Mouse (Mus musculus) kidney, postnatal 14 days (tissue): ENCODE results near the gene Galnt10.
A peak's percentile ranks its signal among the peaks of the same experiment; 100 is the strongest.

Source experiments
- DNase-seq: peaks from one replicate; pipeline ENCODE4 v3.0.0; 2022; ENCODE audit warnings: mixed read lengths

Gene Galnt10

DNA sequence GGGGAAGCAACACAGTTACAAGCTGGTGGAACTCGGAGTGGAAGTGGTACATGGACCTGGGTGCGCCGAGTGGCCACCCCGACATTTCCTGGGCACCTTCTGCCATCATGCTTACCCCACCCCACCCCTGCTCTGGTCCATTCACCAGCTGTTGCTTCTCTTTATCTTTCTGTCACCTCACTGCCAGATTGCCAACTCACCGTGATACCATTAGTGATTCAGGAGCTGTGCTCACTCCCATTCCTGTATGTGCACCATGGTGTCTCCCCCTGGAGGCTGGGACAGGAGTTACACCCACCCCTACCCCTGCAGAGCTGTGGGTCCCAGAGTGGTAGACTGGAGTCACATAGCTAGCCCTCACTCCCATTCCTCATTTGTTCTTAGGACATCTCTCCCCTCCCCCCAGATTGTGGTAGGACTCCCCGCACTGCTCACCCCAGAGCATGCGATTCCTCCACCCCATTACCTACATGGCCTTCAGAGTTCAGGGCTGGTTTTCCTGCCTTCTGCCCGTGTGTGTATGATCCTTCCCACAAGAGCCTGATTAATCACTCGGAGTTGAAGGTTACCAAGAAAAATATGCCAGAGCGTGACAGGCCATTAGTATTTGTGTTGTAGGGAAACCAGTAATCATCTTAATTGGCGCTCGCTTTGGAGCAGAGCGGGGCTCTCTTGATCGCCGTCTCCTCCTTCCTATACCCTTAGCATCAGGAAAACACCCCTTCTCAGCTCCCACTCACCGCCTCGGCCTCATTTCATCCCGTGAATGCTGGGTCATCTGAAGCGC lies 102.2 kb downstream of the Galnt10 start:
- DNase-seq = peak; percentile 21

DNA sequence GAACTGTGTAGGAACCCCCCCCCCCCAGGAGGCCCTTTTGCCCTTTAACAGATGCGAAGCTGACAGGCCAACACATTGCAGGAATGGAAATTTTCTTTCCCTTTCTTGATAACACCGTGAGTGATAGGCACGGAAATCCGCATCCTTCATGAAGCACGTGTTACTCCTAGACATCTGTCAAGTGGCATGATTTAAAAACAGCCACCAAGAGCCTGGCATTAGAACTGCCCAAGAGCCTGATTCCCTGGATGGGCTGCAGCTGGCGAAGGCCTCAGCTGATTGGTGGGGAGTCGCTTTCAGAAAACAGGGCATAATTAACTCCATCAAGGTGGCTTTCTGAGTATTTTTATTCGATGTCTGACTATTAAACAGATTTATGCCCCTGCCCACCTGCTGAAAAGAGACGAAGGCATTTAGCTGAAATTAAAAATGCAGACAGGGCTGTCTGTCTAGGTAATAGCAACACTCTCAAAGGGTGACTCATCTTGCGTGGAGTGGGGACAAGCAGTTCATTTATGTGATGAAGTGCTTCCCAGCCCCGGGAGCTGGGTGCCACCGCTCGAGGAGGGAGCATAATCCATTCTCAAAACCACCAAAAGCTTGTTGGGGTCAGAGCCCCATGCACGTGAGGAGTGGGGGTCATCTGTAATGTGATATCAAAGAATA lies 108.4 kb downstream of the Galnt10 start:
- no peak for DNase-seq

- no peak for DNase-seq
Observed at GRCm38 (mm10) chr11:57758621-57759020, 113.4 kb downstream of the Galnt10 start.

- DNase-seq = no peak
Observed at GRCm38 (mm10) chr11:57760509-57761058, 115.3 kb downstream of the Galnt10 start.

DNA sequence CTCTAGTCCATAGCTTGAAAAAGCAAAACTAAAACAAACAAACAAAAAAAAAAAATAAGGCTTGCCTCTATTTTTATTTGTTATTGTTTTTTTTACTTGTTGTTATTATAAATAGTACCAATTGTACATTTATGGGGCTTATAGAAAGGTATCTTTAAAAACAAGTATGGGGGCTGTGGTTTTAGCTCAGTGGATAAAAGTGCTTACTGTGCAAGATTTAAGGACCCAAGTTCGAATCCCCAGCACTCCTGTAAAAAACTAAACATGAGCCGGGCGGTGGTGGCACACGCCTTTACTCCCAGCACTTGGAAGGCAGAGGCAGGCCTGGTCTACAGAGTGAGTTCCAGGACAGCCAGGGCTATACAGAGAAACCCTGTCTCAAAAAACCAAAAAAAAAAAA lies 116.1 kb downstream of the Galnt10 start:
- no peak for DNase-seq

- DNase-seq = no peak
Observed at GRCm38 (mm10) chr11:57764124-57764523, 118.9 kb downstream of the Galnt10 start.

- no peak for DNase-seq
Observed at GRCm38 (mm10) chr11:57766617-57767016, 121.4 kb downstream of the Galnt10 start.

GRCm38 (mm10) chr11:57767171-57767570 lies 121.9 kb downstream of the Galnt10 start:
- DNase-seq = peak; percentile 26

GRCm38 (mm10) chr11:57770776-57771175 lies 125.5 kb downstream of the Galnt10 start:
- no peak for DNase-seq

DNA sequence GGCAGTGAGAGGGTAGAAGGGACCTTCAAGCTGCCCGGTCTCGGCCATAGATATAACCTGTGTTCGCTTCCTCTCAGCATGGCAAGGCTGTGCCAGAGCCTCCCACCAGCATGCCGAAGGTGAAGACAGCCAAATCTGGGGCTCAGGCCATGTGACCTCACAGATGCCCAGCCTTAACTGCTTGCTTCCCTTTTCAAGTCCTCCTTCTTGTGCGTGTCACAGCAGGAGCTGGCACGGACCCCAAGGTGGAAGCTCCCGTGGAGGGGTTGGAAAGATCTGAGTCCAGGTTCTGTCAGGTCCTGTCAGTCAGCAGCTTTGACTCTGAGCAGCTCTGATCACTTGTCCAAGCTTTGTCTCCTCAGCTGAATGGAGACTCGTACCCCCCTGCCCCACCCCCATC lies 126.4 kb downstream of the Galnt10 start:
- no peak for DNase-seq

DNA sequence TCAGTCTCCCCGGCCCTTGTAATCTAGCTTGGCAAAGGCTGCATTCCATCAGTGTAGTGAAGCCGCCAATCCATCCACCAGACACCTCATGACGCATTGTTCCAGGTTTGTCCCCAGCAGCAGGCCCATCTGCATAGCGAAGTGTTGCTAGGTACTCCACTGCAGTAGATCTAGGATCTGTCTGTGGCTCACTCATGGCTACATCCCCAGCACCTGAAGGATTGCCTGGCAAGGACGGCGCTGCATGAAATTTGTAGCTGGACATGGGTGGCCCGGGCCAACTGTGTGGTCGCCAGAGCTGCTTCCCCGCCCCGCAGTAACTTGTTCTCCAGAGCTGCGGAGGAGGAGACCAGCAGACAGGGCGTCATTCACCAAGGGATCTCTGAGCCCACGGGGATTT lies 128.2 kb downstream of the Galnt10 start:
- DNase-seq = no peak

DNA sequence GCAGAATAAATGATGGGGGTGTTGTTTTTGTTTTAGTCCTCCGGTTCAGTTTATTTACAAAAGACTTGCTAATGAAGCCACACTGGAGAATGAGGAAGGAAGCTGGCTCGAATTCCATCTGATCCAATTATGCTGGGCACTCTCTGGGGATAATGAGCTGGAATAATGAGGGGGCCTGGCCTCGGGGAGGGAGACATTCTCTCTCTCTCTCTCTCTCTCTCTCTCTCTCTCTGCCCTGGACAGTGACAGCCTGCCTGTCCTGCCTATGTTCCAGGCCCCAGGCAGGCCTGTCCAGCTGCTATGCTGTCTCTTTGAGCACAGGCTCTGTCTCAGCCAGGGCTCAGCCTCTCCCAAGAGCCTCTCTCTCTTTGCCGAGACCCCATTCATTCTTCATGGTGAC lies 128.7 kb downstream of the Galnt10 start:
- no peak for DNase-seq

GRCm38 (mm10) chr11:57775868-57776267 lies 130.6 kb downstream of the Galnt10 start:
- no peak for DNase-seq

GRCm38 (mm10) chr11:57776546-57776945 lies 131.3 kb downstream of the Galnt10 start:
- no peak for DNase-seq

- DNase-seq = peak; percentile 57
Observed at GRCm38 (mm10) chr11:57778349-57778748, 133.1 kb downstream of the Galnt10 start.

DNA sequence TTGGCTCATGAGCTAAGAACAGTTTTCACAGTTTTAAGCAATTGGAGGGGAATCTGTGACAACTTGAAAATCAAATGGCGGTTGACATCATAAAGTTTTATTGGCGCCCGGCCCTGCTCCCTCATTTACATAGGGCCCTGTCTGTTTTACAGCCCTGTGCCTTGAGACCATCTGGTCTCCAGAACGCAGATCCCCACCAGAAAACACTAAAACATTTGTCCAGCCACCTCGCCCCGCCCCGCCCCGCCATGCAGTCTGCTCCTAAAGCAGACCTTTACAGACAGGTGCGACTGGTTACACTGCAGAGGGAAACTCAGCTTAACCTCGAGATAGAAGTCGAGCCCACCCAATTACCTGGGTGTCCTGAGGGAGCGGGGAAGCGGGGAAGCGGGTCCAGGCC lies 134.6 kb downstream of the Galnt10 start:
- DNase-seq = no peak

DNA sequence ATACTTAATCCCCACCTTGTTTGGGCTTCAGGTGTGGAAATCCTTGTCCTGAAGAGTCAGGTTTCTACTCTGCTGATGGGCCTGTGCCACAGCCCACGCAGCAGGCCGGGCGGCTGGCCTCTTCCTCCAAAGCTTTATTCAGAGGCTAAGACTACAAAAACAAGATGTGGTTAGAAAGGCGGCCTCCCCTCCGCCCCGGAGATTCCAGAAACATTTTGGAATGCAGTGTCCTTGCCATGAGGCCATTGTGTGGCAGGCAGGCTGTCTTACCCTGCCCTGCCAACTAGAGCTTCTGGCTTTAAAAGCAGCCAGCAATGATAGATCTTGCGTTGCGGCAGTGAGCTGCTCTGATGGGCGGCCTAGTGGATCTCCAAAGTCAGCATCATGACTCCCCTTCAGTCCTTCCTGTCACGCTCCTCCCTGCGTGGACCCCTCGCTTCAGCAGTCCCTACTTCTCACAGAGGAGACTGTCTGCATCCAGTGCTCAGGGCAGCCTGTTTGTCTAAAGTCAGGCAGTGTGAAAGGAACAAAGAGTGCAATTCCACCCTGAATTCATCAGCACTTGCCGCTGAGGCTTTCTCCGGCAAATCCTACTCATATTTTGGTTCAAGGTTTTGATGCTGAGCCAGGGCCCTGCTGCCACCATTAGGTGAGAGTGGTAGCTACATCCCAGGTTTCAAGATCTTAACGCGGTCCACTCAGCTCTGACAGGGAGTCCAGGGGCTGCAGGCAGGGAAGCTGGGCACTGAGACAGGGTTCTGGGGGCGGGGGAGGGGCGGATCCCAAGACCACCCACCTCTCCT lies 141.6 kb downstream of the Galnt10 start:
- DNase-seq = peak; percentile 44

GRCm38 (mm10) chr11:57787913-57788312 lies 142.7 kb downstream of the Galnt10 start:
- peak; percentile 46 for DNase-seq

DNA sequence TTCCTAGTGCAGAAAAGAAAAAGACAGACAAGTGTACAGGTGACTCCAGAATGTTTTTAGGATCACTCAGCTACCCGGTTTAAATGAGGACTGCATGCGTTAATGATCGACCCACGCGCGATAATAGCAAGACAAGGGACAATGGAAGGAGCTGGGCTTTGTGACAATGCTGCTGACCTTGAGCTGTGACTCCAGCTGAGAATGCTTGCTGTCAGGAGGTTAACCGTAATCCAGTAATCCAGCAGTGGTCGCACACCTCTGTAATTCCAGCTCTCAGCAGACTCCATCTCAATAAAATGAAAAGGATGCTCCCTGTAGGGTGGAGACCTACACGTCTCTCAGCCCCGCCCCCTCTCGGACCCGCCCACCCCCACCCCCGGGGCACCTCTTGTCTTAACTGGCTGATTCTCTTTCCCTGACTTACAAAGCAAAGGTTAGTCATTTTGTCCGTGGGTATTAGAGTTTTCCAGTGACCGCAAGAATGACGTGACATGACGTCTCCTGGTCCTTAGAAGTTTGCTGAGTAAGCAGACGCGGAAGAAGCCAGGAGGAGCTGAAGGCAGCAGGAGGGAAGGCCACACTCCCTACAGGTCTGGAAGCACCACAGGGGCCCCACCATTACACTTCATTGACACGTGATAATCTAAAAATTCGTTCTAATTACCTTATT lies 145.8 kb downstream of the Galnt10 start:
- no peak for DNase-seq

DNA sequence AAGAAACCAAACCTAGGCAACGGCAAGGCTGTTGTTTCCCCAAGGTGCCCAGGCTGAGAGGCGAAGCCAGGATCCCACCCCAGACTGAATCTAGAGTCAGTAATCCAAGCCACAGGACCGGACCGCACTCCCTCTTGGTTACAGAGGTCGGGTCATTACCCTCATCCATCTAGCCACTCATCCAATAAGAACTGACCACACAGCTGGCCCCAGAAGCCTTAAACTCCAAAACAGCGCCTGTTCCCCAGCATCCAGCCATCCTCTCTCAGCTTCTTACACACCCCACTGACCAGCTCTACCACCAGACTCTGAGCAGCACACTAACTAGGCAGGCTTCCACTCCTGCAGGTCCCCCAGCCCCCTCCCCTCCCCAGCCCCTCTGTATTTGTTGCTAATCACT lies 149.8 kb downstream of the Galnt10 start:
- DNase-seq = no peak

DNA sequence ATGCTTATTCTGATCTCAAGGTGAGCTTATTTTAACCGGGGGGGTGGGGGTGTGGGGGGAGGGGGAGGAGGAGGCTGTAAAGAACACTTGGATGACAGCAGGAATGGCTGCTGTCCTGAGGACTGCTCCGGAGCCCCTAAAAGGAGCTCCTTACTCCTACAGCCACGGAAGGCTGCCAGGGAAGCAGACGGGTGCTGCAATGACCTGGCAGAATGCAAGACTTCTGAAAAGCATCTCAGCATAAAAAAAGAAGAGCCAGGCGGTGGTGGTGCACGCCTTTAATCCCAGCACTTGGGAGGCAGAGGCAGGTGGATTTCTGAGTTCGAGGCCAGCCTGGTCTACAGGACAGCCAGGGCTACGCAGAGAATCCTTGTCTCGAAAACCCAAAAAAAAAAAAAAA lies 152.6 kb downstream of the Galnt10 start:
- no peak for DNase-seq

DNA sequence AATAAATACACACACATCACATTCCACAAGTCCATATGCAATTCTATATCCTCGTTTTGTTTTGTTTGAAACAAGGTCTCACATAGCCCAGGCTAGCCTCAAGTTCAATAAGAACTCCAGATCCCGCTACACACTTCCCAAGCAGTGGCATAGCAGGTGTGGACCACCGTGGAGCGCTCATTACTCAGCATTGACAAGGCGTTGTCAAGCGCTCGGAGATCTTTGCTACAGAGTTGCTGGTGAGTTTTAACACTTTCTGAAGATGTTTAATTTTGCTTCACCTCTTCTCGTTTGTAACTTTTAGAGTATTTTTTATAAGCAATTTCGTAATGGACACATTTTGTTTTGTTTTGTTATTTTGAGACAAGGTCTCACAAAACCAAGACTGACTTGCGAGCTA lies 154.2 kb downstream of the Galnt10 start:
- no peak for DNase-seq
